Mouse (Mus musculus): ENCODE results near the gene Cnot11.

The Cnot11 gene

GRCm38 (mm10) chr1:39535515-39536311 lies 921 bp downstream of the Cnot11 start:
- peak; percentile 100 for DNase-seq

- DNase-seq = no peak
These were observed 1.9 kb downstream of the Cnot11 start for GRCm38 (mm10) chr1:39536701-39537100.

GRCm38 (mm10) chr1:39537631-39538380 lies 3.0 kb downstream of the Cnot11 start:
- peak; percentile 22 for DNase-seq

- no peak for DNase-seq
These were observed 5.8 kb downstream of the Cnot11 start for GRCm38 (mm10) chr1:39540592-39540991.

GRCm38 (mm10) chr1:39545589-39545988 lies 10.8 kb downstream of the Cnot11 start:
- peak; percentile 59 for DNase-seq

GRCm38 (mm10) chr1:39546160-39546866 lies 11.5 kb downstream of the Cnot11 start:
- DNase-seq = no peak

- DNase-seq = no peak
These were observed 12.4 kb downstream of the Cnot11 start for GRCm38 (mm10) chr1:39547238-39547637.

GRCm38 (mm10) chr1:39549831-39550230 lies 15.0 kb downstream of the Cnot11 start:
- no peak for DNase-seq

GRCm38 (mm10) chr1:39555556-39556415 lies 21.0 kb downstream of the Cnot11 start:
- no peak for DNase-seq

GRCm38 (mm10) chr1:39559009-39559408 lies 24.2 kb downstream of the Cnot11 start:
- no peak for DNase-seq

- no peak for DNase-seq
These were observed 27.1 kb downstream of the Cnot11 start for GRCm38 (mm10) chr1:39561920-39562319.

- peak; percentile 36 for DNase-seq
These were observed 28.4 kb downstream of the Cnot11 start for GRCm38 (mm10) chr1:39563161-39563560.

- DNase-seq = no peak
These were observed 29.8 kb downstream of the Cnot11 start for GRCm38 (mm10) chr1:39564603-39565002.

GRCm38 (mm10) chr1:39568079-39568478 lies 33.3 kb downstream of the Cnot11 start:
- no peak for DNase-seq

GRCm38 (mm10) chr1:39571653-39572052 lies 36.9 kb downstream of the Cnot11 start:
- DNase-seq = no peak

GRCm38 (mm10) chr1:39573890-39574289 lies 39.1 kb downstream of the Cnot11 start:
- no peak for DNase-seq

GRCm38 (mm10) chr1:39575778-39576375 lies 41.1 kb downstream of the Cnot11 start:
- DNase-seq = no peak

GRCm38 (mm10) chr1:39576431-39577243 lies 41.8 kb downstream of the Cnot11 start:
- peak; percentile 44 for DNase-seq

GRCm38 (mm10) chr1:39577253-39577705 lies 42.5 kb downstream of the Cnot11 start, which contains the start of gene Rnf149:
Rnf149 (minus strand) TSS chr1:39577405.
- DNase-seq = peak; percentile 95

- peak; percentile 52 for DNase-seq
These were observed 43.7 kb downstream of the Cnot11 start for GRCm38 (mm10) chr1:39578446-39578845.

- peak; percentile 67 for DNase-seq
These were observed 44.3 kb downstream of the Cnot11 start for GRCm38 (mm10) chr1:39579139-39579538.

Measured in lung, postnatal 36 days (tissue).